Mouse (Mus musculus): ENCODE data around the gene Tpgs1.

The Tpgs1 gene

GRCm38 (mm10) chr10:79669576-79670057 is 448 bp downstream of the Tpgs1 start:
- DNase-seq = peak; percentile 63 to 79

DNA sequence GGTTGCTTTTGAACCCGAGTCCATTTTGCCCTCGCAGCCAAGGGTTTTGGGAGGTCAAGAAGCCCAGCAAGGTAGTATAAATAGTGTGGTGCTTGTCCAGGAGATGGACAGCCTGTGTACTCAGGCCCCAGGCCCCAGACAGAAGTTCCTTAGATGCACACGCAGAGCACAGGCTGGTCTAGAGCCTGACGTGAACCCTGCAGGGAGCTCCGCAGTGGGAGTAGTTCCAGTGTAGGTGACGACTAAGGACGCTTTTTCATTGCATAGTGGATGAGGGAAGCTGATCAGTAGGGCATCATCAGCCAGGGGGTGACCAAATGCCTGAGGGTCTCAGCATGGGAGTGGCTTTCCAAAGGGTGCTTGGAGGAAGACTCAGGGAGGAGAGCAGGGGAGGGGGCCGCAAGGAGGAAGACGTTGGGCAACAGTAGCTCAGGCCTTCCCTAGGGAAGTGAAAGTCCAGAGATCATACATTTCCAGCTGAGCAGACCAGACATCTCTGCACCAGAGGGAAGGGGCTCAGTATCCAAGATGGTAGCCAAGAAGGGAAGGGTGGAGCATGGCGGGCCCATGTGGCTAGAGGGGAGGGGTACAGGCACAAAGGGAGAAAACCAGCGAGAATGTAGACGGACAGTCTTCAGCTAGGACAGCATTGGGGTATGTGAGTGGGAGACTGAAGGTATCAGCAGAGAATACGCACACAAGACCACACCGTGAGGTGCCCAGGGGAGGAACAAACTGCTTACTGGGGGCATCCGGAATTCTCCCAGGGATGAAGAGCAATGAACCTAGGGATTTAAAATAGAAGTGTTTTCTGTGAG is 1.1 kb downstream of the Tpgs1 start:
- no peak for DNase-seq

DNA sequence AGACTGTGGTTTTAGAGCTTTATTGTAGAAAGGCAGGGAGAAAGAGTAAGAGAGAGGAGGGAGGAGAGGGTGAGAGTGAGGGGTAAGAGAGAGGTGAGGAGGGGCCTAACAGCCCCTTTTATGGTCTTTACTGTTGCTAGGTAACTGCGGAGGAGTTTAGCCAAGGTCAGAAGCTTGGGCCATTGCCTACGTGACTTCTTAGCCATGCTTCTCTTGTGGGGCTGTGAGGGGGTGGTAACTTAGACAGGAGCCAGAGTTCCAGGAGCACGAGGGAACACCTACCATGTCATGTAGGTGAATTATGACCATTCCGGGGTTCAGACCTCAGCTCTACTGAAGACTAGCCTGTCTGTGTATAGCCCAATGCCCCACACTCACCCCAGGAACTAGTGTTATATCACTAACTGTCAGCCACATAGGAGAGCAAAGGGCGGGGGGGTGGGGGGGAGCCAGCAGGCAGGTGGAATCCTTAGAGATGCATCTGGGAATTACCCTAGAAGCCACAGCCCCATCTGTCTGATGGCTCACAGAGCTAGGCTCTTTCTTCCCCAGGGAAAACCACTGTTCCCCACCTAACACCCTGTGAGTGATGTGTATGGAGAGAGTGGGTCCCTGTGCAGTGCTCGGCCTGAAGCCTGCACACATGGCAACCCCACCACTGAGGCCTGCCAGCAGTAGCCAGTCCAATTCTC is 2.4 kb downstream of the Tpgs1 start:
- DNase-seq = no peak

DNA sequence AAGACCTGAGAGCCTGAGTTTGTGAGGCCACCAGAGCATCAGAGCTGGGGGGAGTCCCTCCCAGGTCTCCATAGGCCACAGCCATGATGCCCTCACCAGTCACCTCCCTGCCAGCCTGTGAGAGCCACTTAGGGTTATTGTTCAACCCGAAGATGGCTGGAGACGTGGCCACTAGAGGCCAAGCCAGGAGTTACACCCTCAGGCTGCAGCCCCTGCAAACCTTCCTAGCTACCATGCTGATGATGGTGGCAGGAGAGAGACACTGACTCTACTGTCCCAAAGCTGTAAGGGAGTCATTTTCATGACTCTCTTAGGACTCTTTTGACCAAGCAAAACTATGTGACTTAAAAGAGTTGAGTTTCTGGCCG is 2.9 kb downstream of the Tpgs1 start:
- DNase-seq = no peak

- DNase-seq = no peak
These were observed 3.9 kb downstream of the Tpgs1 start for GRCm38 (mm10) chr10:79673054-79673453.

DNA sequence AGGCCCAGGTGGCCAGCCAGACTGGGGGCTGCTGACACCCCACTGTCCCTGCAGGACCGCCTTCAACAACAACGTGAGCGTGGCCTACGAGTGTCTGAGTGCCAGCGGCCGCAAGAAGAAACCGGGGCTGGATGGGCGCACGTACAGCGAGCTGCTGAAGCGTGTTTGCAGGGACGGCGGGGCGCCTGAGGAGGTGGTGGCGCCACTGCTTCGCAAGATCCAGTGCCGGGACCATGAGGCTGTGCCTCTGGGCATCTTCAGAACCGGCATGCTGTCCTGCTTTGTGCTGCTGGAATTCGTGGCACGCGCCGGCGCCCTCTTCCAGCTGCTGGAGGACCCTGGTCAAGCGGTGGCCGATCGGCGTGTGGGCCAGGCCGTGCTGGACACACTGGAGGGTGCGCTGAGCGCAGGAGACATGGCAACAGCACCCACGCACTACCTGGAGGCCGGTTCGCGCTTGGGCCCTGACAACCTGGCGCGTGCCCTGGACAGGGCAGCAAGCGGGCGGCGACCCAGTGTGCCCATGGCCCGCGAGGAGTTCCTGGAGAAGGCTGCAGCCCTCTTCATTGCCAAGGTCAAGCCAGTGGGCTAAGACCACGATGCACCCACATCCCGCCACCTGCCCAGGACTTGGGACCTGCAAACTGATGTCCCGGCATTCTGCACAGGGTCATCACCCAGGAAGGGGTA is 6.3 kb downstream of the Tpgs1 start:
- DNase-seq = no peak

GRCm38 (mm10) chr10:79680606-79681495 is 11.7 kb downstream of the Tpgs1 start:
- DNase-seq = peak in 1 of 2 experiments; percentile 30

DNA sequence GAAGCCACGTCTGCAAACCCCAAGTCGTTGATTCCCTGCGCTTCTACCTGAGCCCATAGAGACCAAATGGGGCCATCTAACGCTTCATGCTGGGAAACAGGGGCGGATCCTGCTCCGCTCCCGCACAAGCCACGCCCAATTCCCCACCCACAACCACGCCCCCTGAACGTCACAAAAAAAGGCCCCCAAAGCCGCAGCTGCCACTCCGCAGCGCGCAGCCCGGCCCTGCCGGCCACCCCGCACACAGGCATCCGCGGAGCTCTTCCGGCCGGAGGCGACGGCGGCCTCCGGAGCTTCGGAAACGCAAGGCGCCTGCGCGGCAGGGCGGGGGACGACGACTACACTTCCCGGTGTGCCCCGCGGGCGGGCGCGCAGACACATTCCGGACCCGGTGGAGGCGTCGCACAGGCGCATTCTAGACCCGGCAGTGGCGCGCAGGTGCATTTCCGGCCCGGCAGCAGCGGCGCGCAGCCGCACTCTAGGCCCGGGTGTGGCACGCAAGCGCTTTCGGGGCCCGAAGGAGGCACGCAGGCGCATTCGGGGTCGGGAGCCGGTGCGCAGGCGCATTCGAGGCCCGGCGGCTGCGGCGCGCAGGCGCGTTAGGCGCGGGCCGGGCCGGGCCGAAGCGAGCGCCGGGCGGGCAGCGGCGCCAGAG is 12.5 kb downstream of the Tpgs1 start, which contains the start of gene Cdc34:
Cdc34 (plus strand) TSS at position 605 of the 655 bp plus-strand sequence.
- DNase-seq = peak; percentile 97 to 99

- DNase-seq = no peak
These were observed 13.4 kb downstream of the Tpgs1 start for GRCm38 (mm10) chr10:79682551-79682915.

DNA sequence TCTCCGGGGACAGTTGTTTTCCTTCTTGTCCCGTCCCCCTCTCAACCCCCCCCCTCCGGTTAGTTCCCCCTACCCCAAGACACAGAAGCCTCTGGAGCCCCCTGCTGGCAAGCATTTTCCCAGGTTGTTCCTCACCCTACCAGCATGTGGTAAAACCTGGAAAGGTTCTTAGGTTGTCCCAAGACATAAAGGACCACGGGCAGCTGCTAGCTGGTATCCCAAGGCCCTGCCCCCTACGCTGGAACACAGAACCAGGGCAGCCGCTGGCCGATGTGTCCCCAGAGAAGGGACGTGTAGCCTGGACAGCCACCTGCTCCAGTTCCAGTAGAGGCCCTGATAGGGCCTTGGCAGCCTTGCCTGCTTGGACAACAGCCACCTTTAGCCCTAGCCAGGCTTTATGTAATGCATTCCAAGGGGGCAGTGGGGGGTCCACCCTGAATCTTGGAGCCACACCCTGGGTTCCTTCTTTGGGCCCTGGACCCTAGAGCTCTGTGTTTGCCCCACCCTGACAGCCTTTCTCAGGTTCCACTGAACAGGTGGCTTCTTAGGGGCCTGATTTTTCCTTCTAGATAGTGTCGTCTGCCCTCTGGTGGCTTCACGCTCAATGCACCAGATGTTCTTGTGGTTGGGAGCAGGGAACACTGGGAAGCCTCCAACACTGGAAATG is 13.9 kb downstream of the Tpgs1 start:
- peak in 1 of 2 experiments; percentile 47 for DNase-seq

DNA sequence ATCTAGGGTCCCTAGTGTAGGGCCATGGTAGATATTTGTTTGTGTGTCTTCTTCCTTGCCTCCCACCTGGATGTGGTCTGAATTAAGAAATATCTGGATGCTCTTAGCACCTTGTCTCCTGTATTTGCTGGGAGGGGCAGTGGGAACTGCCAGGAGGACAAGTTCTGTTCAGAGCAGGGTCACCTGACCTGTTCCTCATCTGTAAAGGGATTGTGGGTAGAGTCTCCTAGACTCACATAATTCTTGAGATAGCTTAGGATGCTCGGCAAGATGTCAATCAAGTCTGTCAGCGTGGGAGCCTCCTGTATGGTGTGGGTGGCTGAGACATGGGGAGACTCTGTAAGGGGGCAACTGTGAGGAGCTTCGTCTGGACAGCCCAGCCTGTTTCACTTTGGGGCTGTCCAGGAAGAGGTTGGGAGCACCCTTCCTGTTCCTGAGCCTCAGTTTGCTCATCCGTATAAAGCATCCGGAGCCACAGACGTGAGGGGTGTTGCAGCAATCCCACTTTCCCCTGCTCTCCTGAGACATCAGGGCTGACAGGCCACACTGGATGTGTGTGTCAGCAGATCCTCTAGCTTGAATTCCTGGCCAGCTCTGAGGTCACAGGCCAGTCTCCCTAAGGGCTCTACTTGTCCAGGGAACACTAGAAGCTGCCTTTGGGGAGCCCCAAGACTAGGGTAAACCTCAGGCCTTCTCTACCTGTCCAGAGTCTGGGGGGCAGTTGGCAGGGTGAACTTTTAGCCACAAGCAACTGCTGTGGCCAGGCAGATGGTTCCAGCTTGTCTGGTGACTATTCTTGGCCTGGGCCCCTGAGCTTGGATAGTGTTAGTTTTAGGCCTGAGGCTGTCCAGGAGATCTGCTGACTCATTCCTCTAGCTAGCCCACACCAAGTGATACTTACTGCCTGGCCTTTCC is 14.8 kb downstream of the Tpgs1 start:
- DNase-seq = no peak

- DNase-seq = no peak
These were observed 15.8 kb downstream of the Tpgs1 start for GRCm38 (mm10) chr10:79684770-79685600.

- DNase-seq = no peak
These were observed 17.1 kb downstream of the Tpgs1 start for GRCm38 (mm10) chr10:79686219-79686618.

GRCm38 (mm10) chr10:79686691-79687090 is 17.5 kb downstream of the Tpgs1 start:
- DNase-seq = no peak

- DNase-seq = no peak
These were observed 18.3 kb downstream of the Tpgs1 start for GRCm38 (mm10) chr10:79687513-79687912.

DNA sequence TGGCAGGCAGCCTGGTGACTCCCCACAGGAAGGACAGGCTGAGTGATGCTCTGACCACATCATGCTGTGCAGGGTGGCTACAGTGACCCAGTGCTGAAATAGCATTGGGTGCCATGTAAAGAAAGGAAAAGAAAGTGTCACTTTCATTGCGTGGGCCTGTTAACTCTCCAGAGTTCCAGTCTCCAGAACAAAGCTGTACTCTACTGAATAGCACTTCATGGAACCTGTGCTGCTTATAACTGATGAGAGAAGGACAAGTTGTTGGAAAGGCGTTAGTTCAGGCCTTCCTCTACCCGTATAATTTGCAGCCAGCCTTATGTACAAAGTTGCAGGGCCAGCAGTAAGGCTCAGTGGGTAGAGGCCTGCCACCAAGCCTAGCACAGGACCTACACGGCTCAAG is 19.6 kb downstream of the Tpgs1 start, which contains the start of gene Gzmm:
Gzmm (plus strand) TSS at position 301 of the 400 bp plus-strand sequence.
- DNase-seq = no peak

- no peak for DNase-seq
These were observed 20.0 kb downstream of the Tpgs1 start for GRCm38 (mm10) chr10:79689178-79689577.

DNA sequence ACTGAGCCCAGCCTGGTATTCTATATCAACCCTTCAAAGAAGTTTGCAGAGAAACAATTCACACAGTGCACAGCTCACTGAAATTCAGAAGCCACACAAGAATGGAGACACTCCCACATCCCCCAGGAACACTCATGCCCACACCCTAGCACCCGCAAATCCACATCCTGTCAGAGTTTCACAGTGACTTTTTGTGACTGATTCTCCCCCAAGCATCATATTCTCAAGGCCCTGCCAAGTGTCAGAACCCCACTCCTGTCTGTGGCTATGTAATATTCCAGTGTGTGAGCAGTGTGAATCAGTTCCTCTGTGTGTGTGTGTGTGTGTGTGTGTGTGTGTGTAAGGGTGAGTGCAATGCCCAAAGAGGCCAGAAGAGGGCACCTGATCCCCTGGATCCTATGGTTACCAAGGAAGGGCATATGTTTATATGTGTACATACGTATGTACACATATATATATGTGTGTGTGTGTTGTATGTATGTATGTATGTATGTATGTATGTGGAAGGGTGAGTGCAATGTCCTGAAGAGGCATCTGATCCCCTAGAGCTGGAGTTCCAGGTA is 22.9 kb downstream of the Tpgs1 start:
- no peak for DNase-seq

All from spleen, adult 18-20 months (tissue).